Mouse (Mus musculus) MEL (cell line): ENCODE data around the gene Erc2. TPM values are rescaled to one million over a fixed set of nuclear protein-coding genes. Genes with fewer than 3 reads are reported as not detected.

Experiments
- DNase-seq: peaks from one replicate; pipeline ENCODE4 v3.0.0; 2011; ENCODE audit warnings: low read depth, low spot score
- H3K27ac ChIP-seq: 2 replicates; pipeline ENCODE4 v1.5.1; 2012; ENCODE audit warnings: low read depth, mild to moderate bottlenecking, control low read depth, low read length, moderate library complexity; ENCODE audit not compliant: control insufficient read depth
- H3K27me3 ChIP-seq, 2 experiments: fragments of 150-350 bp in 1 of 2; sonication (generic) in 1 of 2; 2 replicates each; pipeline ENCODE4 v1.6.1; 2012; ENCODE audit warnings: low read length in 2 of 2, mild to moderate bottlenecking in 2 of 2, improper control_type of control experiment in 1 of 2, moderate library complexity in 1 of 2; ENCODE audit not compliant: insufficient read depth in 2 of 2, control insufficient read depth in 1 of 2
- H3K36me3 ChIP-seq, 2 experiments: 2 replicates each; pipeline ENCODE4 v1.6.1; 2012 to 2014; ENCODE audit warnings: low read length in 2 of 2, improper control_type of control experiment in 1 of 2, inconsistent platforms in 1 of 2, mild to moderate bottlenecking in 1 of 2; ENCODE audit not compliant: insufficient read depth in 2 of 2, control insufficient read depth in 1 of 2
- H3K4me1 ChIP-seq, 2 experiments: fragments of 150-350 bp in 1 of 2; sonication (generic) in 1 of 2; 2 replicates each; pipeline ENCODE4 v1.6.1; 2012; ENCODE audit warnings: low read length in 2 of 2, improper control_type of control experiment in 1 of 2, mild to moderate bottlenecking in 1 of 2; ENCODE audit not compliant: insufficient read depth in 2 of 2, control insufficient read depth in 1 of 2
- H3K4me3 ChIP-seq, 2 experiments: fragments of 150-350 bp in 1 of 2; sonication (generic) in 1 of 2; 2 replicates each; pipeline ENCODE4 v1.5.1; 2012; ENCODE audit warnings: low read depth in 2 of 2, low read length in 2 of 2, mild to moderate bottlenecking in 2 of 2, moderate library complexity in 2 of 2, control low read depth in 1 of 2, improper control_type of control experiment in 1 of 2; ENCODE audit not compliant: control insufficient read depth in 1 of 2, insufficient read depth in 1 of 2
- H3K79me2 ChIP-seq: 2 replicates; pipeline ENCODE4 v1.6.1; 2012; ENCODE audit warnings: mild to moderate bottlenecking, low read length, moderate library complexity; ENCODE audit not compliant: control insufficient read depth, poor library complexity, insufficient read depth
- H3K9ac ChIP-seq: 2 replicates; pipeline ENCODE4 v1.6.1; 2012; ENCODE audit warnings: low read depth, mild to moderate bottlenecking, control low read depth, low read length, moderate library complexity; ENCODE audit not compliant: control insufficient read depth, poor library complexity, severe bottlenecking
- H3K9me3 ChIP-seq: fragments of 150-350 bp; sonication (generic); replicated peaks from 2 replicates; pipeline ENCODE4 v1.6.1; 2012; ENCODE audit warnings: mild to moderate bottlenecking, low read length, improper control_type of control experiment, moderate library complexity; ENCODE audit not compliant: insufficient read depth
- CHD1 ChIP-seq: IDR thresholded peaks from 2 replicates; pipeline ENCODE4 v1.6.1; 2012; ENCODE audit warnings: low read depth, mild to moderate bottlenecking, inconsistent platforms, low read length, improper control_type of control experiment
- CHD2 ChIP-seq: IDR thresholded peaks from 2 replicates; pipeline ENCODE4 v1.6.1; 2011; ENCODE audit warnings: low read length, improper control_type of control experiment
- E2F4 ChIP-seq: IDR thresholded peaks from 2 replicates; pipeline ENCODE4 v1.6.1; 2011; ENCODE audit warnings: low read depth, low read length, improper control_type of control experiment, borderline replicate concordance
- ELF1 ChIP-seq: IDR thresholded peaks from 2 replicates; pipeline ENCODE4 v1.6.1; 2014; ENCODE audit warnings: low read depth, mild to moderate bottlenecking, inconsistent platforms, low read length, improper control_type of control experiment, moderate library complexity
- GABPA ChIP-seq: IDR thresholded peaks from 2 replicates; pipeline ENCODE4 v1.6.1; 2012; ENCODE audit warnings: low read depth, mild to moderate bottlenecking, inconsistent platforms, low read length, improper control_type of control experiment, moderate library complexity
- GATA1 ChIP-seq: IDR thresholded peaks from 2 replicates; pipeline ENCODE4 v1.6.1; 2011; ENCODE audit warnings: low read depth, low read length, improper control_type of control experiment
- HCFC1 ChIP-seq: IDR thresholded peaks from 2 replicates; pipeline ENCODE4 v1.6.1; 2012; ENCODE audit warnings: low read depth, mild to moderate bottlenecking, inconsistent platforms, low read length, improper control_type of control experiment, moderate library complexity
- JUND ChIP-seq: IDR thresholded peaks from 2 replicates; pipeline ENCODE4 v1.6.1; 2011; ENCODE audit warnings: low read depth, mild to moderate bottlenecking, improper control_type of control experiment, low read length
- KAT2A ChIP-seq: conservative IDR thresholded peaks from 2 replicates; pipeline ENCODE4 v1.6.1; 2012; ENCODE audit warnings: low read depth, low read length, improper control_type of control experiment, inconsistent platforms
- MAX ChIP-seq: IDR thresholded peaks from 2 replicates; pipeline ENCODE4 v1.6.1; 2011; ENCODE audit warnings: low read length, improper control_type of control experiment
- MAZ ChIP-seq: IDR thresholded peaks from 2 replicates; pipeline ENCODE4 v1.6.1; 2012; ENCODE audit warnings: low read depth, mild to moderate bottlenecking, inconsistent platforms, low read length, improper control_type of control experiment
- MEF2A ChIP-seq: IDR thresholded peaks from 2 replicates; pipeline ENCODE4 v1.6.1; 2014; ENCODE audit warnings: low read depth, mild to moderate bottlenecking, inconsistent platforms, low read length, improper control_type of control experiment; ENCODE audit not compliant: poor library complexity, insufficient replicate concordance, severe bottlenecking; ENCODE audit errors: extremely low read depth
- MXI1 ChIP-seq: IDR thresholded peaks from 2 replicates; pipeline ENCODE4 v1.6.1; 2011; ENCODE audit warnings: mild to moderate bottlenecking, low read depth, low read length, improper control_type of control experiment
- MYB ChIP-seq: IDR thresholded peaks from 2 replicates; pipeline ENCODE4 v1.6.1; 2011; ENCODE audit warnings: mild to moderate bottlenecking, low read depth, low read length, improper control_type of control experiment
- MYC ChIP-seq: IDR thresholded peaks from 2 replicates; pipeline ENCODE4 v1.6.1; 2011; ENCODE audit warnings: low read depth, mild to moderate bottlenecking, low read length, improper control_type of control experiment, moderate library complexity
- NRF1 ChIP-seq: IDR thresholded peaks from 2 replicates; pipeline ENCODE4 v1.6.1; 2014; ENCODE audit warnings: low read depth, mild to moderate bottlenecking, inconsistent platforms, low read length, improper control_type of control experiment, moderate library complexity; ENCODE audit not compliant: poor library complexity, insufficient read depth, severe bottlenecking
- POLR2AphosphoS5 ChIP-seq: IDR thresholded peaks from 2 replicates; pipeline ENCODE4 v1.6.1; 2012; ENCODE audit warnings: low read depth, borderline replicate concordance, mild to moderate bottlenecking, inconsistent platforms, low read length, moderate library complexity, mixed read lengths
- RAD21 ChIP-seq: IDR thresholded peaks from 2 replicates; pipeline ENCODE4 v1.6.1; 2011; ENCODE audit warnings: mild to moderate bottlenecking, low read depth, low read length, improper control_type of control experiment
- RCOR1 ChIP-seq: IDR thresholded peaks from 2 replicates; pipeline ENCODE4 v1.6.1; 2012; ENCODE audit warnings: low read depth, mild to moderate bottlenecking, inconsistent platforms, low read length, improper control_type of control experiment
- SIN3A ChIP-seq: IDR thresholded peaks from 2 replicates; pipeline ENCODE4 v1.6.1; 2012; ENCODE audit warnings: low read length, improper control_type of control experiment, inconsistent platforms
- SMC3 ChIP-seq: IDR thresholded peaks from 2 replicates; pipeline ENCODE4 v1.6.1; 2011; ENCODE audit warnings: low read depth, low read length, improper control_type of control experiment
- TBP ChIP-seq: IDR thresholded peaks from 2 replicates; pipeline ENCODE4 v1.8.0; 2011; ENCODE audit warnings: low read depth, low read length, improper control_type of control experiment
- TCF12 ChIP-seq: IDR thresholded peaks from 2 replicates; pipeline ENCODE4 v1.6.1; 2014; ENCODE audit warnings: low read depth, mild to moderate bottlenecking, inconsistent platforms, low read length, improper control_type of control experiment, moderate library complexity
- UBTF ChIP-seq: IDR thresholded peaks from 2 replicates; pipeline ENCODE4 v1.6.1; 2012; ENCODE audit warnings: low read depth, mild to moderate bottlenecking, inconsistent platforms, low read length, improper control_type of control experiment, moderate library complexity, borderline replicate concordance; ENCODE audit not compliant: insufficient read depth
- polyA plus RNA-seq, 2 experiments: library from polyadenylated mRNA; stranded (reverse) in 1 of 2; unstranded in 1 of 2; fragments of >175 nt in 1 of 2; fragments of >200 nt in 1 of 2; gene quantifications; 2 replicates each; pipeline versions ENCODE4 v1.2.1 to v1.2.4; 2012; ENCODE audit warnings: low replicate concordance in 2 of 2, low read depth in 1 of 2; ENCODE audit not compliant: insufficient read length in 2 of 2, insufficient read depth in 1 of 2, missing spikeins in 1 of 2
- total RNA-seq: library from RNA; depleted of rRNA; stranded (reverse); fragments of 300-350 nt; gene quantifications from 2 replicates; pipeline ENCODE4 v1.2.3, GENCODE M21; 2012

Gene Erc2
- total and polyA plus RNA-seq, 3 experiments = not detected

DNA sequence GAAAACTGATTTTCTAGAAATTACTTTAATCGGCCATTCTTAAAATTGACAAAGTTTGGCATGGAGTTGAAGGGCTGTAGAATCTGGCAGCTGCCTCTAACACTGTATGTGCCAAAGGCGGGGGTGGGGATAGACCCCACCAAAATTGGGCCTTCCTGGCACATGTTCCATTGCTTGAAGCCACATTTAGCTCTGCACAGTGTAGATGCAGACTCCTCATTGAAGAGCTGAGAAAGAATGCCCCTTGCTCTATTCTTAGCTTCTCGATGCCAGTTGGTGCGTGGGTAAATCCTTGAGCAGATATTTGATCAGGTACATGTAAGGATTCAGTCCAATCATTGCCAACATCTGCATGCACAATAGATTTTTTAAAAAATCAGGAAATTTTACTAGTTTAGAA is 621.2 kb downstream of the Erc2 start:
- no peaks in the 10 kb centered on the region for H3K4me1 ChIP-seq
- no peaks in the 10 kb centered on the region for H3K9me3 ChIP-seq
- no peaks in the 10 kb centered on the region for H3K27me3 ChIP-seq
- no peak overlapping the region for H3K27ac ChIP-seq
- H3K36me3 ChIP-seq = no peaks in the 10 kb centered on the region
- no peak for DNase-seq
- TF ChIP-seq TBP (no peak), TCF12 (no peak), RAD21 (no peak), CHD2 (no peak), NRF1 (no peak), MYB (no peak), POLR2AphosphoS5 (no peak), MYC (no peak), GABPA (no peak), RCOR1 (no peak), GATA1 (no peak), SIN3A (no peak), MAZ (no peak), CHD1 (no peak), UBTF (no peak), MAX (no peak), JUND (no peak), KAT2A (no peak), HCFC1 (no peak), E2F4 (no peak)
- no peak overlapping the region for H3K4me3 ChIP-seq
- no peak overlapping the region for H3K9ac ChIP-seq
- no peaks in the 10 kb centered on the region for H3K79me2 ChIP-seq

DNA sequence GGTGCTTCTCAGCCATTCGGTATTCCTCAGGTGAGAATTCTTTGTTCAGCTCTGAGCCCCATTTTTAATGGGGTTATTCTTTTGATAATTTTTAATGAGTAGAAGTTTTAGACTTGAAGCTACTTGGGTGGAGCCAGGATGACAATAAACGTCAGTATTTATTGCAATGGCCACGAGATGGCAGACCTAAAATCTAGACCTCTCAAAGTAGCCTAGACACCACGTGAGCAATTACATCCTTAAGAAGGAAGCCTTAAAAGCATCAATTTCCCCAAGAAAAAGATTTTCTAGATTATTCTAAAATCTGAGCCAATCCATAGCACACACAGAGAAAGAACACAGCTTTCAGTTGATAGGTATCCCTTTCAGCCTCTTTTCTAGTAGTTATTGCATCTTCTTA is 640.5 kb downstream of the Erc2 start:
- no peaks in the 10 kb centered on the region for H3K36me3 ChIP-seq
- no peaks in the 10 kb centered on the region for H3K9me3 ChIP-seq
- TF ChIP-seq SIN3A (no peak), SMC3 (no peak), ELF1 (no peak), MEF2A (no peak), JUND (no peak), MXI1 (no peak)
- no peak for DNase-seq
- no peaks in the 10 kb centered on the region for H3K27me3 ChIP-seq
- no peaks in the 10 kb centered on the region for H3K4me1 ChIP-seq
- no peak overlapping the region for H3K27ac ChIP-seq
- H3K79me2 ChIP-seq = no peaks in the 10 kb centered on the region
- no peak overlapping the region for H3K4me3 ChIP-seq
- no peak overlapping the region for H3K9ac ChIP-seq
